Mouse (Mus musculus) cortical plate, adult 2 months (tissue): ENCODE measurements around the gene Hemgn.

Experiments used
- CTCF ChIP-seq: fragments of 200-500 bp; IDR thresholded peaks from 2 replicates; pipeline ENCODE4 v1.5.1; 2011; ENCODE audit warnings: mild to moderate bottlenecking, control low read depth, low read length; ENCODE audit not compliant: insufficient read depth; ENCODE audit errors: extremely low read depth
- POLR2A ChIP-seq: fragments of 200-500 bp; IDR thresholded peaks from 2 replicates; pipeline ENCODE4 v1.6.1; 2011; ENCODE audit warnings: mild to moderate bottlenecking, low read length, control low read depth; ENCODE audit not compliant: insufficient read depth; ENCODE audit errors: extremely low read depth

DNA sequence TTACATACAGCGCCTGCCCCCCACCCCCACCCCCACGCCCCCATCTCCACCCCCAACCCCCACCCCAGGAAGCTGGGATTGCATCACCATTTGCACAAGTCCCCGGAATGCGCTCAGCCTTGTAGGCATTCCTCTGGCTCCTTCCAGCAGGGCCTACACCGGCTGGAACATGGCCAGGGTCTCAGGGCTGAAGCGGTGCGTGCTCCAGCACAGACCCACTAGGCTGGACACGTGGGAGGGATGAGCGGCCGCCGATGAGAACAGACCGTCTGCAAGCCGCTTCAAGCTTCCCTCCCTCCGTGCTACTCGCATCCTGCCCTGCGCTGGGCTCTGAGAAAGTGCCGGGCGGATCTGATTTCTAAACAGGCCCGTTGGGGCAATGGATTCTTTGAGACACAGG is 42.3 kb downstream of the Hemgn start:
- TF ChIP-seq CTCF (no peak), POLR2A (no peak)
